Mouse (Mus musculus) ZHBTc4 (cell line): ENCODE measurements around the gene Mettl23.

Experiments
- DNase-seq: peaks from one replicate; pipeline ENCODE4 v3.0.0-alpha.2; 2011; ENCODE audit warnings: low read depth, low spot score

The Mettl23 gene

DNA sequence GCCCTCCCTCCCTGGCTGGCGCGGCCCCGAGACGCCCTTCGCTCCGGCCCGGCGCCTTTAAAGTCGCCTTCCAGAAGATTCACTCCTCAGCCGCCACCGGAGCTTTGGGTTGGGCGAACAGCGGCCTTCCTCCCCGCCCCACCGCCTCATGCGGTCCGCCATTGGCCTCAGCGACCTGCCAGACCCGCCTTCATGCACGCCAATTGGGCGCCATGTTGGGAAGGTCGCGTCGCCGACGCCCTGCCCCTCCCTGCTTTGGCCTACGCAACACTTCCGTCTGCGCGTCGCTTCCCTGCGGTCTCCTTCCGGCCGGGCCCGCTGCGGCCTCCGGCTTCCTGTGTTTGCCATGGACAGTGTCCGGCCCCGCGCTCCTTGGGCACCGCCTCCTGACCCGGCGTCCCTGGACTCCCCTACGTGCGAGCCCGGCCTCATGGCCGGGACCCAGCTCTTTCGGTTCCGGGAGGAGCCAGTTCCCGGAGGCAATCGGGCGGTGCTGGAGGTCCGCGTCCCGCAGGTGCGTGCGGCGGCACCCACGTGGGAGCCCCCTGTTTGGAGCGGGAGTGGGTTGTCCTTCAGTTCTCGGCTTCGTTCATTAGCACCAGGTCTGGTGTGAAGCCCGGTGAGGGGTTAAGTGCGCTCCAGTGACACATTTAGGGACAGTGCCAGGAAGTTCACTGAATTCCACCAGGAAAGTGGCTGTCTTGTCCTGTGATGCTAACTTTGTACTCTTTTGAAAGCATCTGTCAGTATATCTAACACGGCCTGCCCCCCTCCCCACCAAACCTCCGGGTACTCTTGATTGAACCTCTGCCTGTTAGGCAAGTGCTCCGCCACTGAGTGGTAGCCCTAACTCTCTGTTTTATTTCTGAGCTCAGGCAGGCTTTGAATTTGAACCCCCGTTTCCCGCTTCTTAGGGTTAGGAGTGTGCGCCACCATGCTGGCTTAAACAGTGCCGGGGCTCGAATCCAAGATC lies at the start of gene Mettl23, which contains the start of gene Jmjd6:
Gene Mettl23 (plus strand): TSS at position 18 of the 973 bp plus-strand sequence.
Gene Jmjd6 (minus strand): TSS at position 189 of the 973 bp plus-strand sequence.
- peak; percentile 99 for DNase-seq

- no peak for DNase-seq
These were observed 43.7 kb upstream of the Mettl23 start for GRCm38 (mm10) chr11:116799364-116799763.

GRCm38 (mm10) chr11:116801106-116801505 lies 42.0 kb upstream of the Mettl23 start:
- no peak for DNase-seq

DNA sequence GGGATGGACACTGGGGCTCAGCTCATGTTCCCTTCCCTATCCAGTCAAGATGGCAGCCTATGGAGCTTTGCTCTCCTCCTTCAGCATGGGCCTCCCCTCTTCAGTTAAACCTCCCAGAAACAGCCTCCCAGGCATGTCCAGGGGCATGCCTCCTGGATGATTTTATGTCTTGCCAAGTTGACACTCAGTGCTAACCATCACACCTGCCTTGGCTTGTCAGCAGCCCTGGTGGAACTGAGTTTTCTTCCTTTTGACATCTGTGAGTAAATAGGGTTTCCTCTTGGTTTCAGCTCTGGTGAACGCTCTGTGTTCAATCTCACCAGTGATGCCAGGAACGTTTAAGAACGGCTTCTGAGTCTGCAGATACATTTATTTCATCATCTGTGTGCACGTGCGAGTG lies 40.4 kb upstream of the Mettl23 start:
- DNase-seq: no peak

- no peak for DNase-seq
These were observed 36.7 kb upstream of the Mettl23 start for GRCm38 (mm10) chr11:116806136-116807071.

GRCm38 (mm10) chr11:116807116-116807515 lies 36.0 kb upstream of the Mettl23 start:
- peak; percentile 43 for DNase-seq

DNA sequence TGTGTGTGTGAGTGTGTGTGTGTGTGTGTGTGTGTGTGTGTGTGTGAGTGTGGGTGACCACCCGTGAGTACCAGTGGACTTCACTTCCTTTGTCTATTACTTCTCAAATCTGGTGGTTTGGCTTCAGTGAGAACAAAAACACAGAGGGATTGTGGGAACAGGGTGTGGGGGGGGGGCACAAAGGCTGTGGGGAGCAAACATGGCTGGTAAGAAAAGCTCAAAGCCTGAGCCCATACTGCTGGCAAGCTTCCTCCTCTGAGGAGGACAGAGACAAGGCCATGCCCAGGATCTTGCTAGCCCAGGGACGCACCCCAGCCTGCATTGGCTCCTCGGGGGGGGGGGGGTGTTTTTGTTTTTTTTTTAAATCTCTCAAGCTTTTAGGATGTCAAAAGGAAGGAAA lies 35.6 kb upstream of the Mettl23 start:
- DNase-seq: no peak

GRCm38 (mm10) chr11:116807938-116808606 lies 35.0 kb upstream of the Mettl23 start:
- DNase-seq: peak; percentile 82

- DNase-seq: no peak
These were observed 34.2 kb upstream of the Mettl23 start for GRCm38 (mm10) chr11:116808811-116809395.

GRCm38 (mm10) chr11:116809520-116809919 lies 33.6 kb upstream of the Mettl23 start:
- no peak for DNase-seq

- no peak for DNase-seq
These were observed 32.5 kb upstream of the Mettl23 start for GRCm38 (mm10) chr11:116810528-116810927.

GRCm38 (mm10) chr11:116810983-116811901 lies 31.8 kb upstream of the Mettl23 start:
- DNase-seq: peak; percentile 82

DNA sequence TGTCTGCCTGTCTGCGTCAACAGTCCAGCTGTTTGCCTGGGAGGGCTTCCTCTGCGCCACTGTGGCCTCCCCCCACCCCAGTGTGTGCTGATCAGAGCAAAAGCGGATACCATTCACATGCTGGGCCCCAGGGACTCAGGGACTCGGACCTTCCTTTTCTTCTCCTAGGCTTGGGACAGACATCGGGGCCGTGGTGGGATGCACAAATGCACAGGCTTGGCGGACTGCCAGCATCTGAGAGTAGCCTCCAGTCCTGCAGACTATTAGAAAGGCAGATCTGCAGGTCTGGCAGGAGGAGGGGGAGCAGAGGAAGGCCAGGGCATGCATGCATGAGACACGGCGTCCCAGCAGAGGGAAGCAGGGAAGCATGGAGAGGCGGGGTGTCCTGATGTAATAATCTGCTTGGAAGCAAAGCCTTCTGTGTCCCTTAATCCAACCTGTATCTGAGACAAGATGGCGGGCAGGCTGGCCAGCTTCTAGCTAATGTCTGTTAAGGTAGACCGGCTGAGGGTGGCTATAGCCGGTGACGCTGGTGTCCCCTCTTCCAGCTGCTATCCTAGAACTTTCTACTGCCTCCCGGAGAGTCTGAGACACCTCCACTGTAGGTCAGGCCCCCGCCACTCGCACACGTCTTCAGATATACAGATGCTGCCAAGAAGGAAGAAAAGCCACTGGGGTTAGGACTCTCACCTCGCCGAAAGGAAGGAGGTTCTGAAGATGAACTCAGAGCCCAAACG lies 30.1 kb upstream of the Mettl23 start:
- no peak for DNase-seq

DNA sequence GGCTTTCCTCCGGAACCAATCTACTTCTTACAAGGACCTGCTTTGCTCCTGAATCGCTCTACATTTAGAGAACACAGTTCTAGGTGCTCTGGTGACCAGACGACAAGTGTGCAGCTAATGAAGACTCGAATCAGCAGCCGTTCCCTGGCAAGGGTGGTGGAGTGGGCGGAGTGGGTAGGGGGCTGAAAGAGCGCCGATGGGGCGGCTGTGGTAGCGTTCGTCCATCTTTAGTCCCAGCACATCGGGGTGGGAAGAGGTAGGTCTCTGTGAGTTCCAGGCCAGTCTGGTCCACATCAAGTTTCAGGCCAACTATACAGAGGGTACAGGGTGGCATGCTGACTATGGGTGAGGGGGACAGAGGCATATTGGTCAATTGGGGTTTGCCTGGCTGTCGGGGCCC lies 29.5 kb upstream of the Mettl23 start:
- no peak for DNase-seq

DNA sequence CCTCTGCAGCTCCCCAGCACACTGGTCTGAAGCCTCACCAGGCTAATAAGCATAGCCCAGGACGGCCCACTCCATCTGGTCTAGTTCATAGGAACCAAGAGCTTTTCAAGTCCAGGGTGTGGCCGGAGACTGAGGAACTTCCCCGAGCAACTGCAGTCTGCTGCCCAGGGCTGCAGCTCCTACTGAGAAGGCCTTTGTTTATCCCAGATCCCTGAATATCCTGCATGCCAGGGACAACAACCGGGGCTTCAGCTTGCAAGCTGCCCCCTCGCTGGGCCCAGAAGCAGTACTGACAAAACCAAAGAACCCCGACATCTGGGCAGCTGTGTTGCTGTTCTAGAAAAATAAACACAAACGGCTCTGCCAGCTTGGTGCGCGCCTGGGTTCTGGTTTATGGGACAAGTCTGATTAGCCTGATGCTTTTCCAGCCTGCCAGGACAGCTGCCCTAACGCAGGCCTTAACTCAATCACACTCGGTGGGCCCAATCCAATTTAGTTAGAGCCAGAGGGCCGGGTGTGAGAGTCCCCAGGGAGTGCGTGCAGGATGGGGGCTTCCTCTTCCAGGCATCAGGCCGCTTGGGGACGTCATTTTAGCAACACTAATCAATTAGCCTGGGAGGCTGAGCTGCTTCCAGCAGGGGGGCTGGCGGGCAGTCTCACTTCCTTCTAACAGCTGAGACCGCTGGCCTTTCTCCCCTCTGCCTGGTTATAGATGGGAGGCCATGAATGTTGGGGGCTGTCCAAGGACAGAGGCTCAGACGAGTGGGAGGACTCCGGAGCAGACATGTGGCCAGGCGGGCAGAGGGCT lies 28.8 kb upstream of the Mettl23 start:
- DNase-seq: no peak

DNA sequence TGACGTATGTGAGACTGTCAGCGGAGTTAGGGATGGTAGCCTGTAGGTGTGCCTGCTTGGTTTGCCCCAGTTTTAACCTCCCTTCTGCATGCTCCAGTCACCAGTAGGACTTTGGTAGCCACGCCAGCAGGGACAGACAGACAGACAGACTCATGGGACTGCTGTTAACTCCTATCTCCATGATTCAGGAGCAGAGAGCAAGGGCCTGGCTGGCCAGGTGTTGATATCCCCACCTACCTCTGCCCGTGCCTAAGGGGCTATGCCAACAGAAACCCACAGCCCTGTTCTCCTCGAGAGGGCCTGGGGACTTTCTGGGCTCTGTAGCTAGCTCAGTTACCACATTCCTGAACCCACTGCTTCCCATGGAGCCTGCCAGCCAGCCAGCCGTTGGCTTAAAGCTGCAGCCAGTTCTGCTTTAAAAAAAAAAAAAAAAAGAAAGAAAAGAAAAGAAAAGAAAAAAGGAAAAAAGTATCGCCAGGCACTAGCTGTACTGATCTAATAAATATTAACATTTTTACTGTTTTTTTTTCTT lies 28.1 kb upstream of the Mettl23 start:
- DNase-seq: no peak

- DNase-seq: no peak
These were observed 26.3 kb upstream of the Mettl23 start for GRCm38 (mm10) chr11:116816769-116817168.

DNA sequence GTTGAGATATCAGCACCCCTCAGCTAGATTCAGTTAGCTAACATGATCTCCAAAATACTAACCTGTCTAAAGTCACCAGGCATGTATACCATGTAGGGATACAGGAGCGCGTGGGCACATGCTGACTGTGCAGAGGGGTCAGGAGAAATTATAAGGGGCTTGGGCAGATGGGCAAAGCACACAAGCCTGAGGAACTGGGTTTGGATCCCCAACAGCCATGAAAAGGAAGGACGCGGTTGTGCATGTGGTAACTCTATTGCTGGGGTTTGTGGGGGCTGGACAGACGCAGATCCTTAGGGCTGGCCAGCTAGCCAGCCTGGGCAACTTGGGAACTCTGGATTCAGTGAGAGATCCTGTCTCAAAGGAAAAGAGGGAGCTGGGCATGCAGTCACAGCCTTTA lies 25.5 kb upstream of the Mettl23 start:
- DNase-seq: no peak
